Mouse (Mus musculus): ENCODE data around the gene Ccnt1. TPM values are rescaled to one million over a fixed set of nuclear protein-coding genes. Genes with fewer than 3 reads are reported as not detected.

Gene Ccnt1
- polyA plus RNA-seq, 1 experiment: 5.2 TPM

DNA sequence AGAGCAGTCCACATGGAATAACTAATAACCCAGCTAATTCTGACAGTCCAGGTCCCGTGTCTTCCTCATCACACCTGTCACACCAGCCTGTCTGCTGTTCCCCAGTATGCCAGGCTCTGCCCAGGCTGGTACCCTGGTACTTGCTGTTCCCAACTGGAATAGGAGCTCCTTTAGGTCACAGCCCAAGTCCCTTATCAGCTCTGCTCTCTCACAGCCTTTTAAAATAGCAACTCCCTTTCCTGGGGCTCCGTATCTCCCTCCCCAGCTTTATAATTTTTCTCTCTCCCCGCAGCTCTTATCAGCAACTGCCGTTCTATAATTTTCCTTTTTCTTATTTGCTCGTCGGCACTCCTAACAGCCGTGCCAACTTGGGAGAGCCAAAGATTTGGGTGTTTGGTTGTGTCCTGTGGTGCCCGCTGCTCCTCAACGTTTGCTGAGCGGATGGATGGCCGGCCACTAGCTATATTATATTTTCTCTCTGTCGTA is 35.4 kb upstream of the Ccnt1 start:
- Histone ChIP-seq H3K27me3 (ENCODE audit: control insufficient read depth, insufficient read depth, low read length) (no peaks in the 10 kb centered on the region), H3K27ac (ENCODE audit: insufficient read depth, low read depth, low read length) (peak overlapping the region; percentile 94), H3K36me3 (ENCODE audit: control insufficient read depth, insufficient read depth, low read length) (peaks cover 21% of the 10 kb centered on the region), H3K4me1 (ENCODE audit: control insufficient read depth, insufficient read depth, insufficient read length, low read length) (peaks cover 19% of the 10 kb centered on the region), H3K4me3 (ENCODE audit: low read depth, low read length) (peak overlapping the region; percentile 28)
- WGBS: 32% methylated on average over 12 of the region's 12 CpGs
- TF ChIP-seq CTCF (IDR thresholded peaks at IDR 0.05; ENCODE audit: extremely low read depth, insufficient read length, insufficient replicate concordance, low read depth, low read length) (no peak), POLR2A (IDR thresholded peaks at IDR 0.05; ENCODE audit: low read depth, low read length) (no peak)

DNA sequence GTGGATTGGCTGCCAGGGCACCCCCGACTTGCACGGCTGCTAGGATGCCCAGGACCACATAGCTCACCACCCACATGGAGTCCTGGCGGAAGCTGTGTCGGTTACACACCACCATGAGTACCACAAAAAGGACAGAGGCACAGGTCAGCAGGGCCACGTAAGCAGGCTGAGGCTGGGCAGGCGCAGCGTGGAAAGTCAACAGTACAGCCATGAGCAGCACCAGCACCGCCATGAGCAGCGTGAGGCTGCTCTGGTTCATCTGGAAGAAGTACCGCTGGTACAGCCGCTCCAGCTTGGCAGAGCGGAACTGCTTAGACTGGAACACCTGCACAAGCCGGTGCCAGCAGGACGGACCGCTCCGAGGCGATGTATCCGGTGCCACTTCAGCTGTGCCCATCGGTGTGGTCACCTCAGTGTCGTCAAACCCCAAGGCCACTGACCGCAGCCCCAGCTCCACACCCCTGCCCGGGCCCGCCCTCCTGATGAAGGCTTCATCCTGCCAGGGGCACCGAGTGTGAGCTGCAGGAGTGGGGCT is 33.4 kb upstream of the Ccnt1 start:
- TF ChIP-seq POLR2A (IDR thresholded peaks at IDR 0.05; ENCODE audit: low read depth, low read length) (no peak), CTCF (IDR thresholded peaks at IDR 0.05; ENCODE audit: extremely low read depth, insufficient read length, insufficient replicate concordance, low read depth, low read length) (no peak)
- peaks cover 27% of the 10 kb centered on the region for H3K4me1 ChIP-seq (ENCODE audit: control insufficient read depth, insufficient read depth, insufficient read length, low read length)
- H3K36me3 ChIP-seq (ENCODE audit: control insufficient read depth, insufficient read depth, low read length): peaks cover 38% of the 10 kb centered on the region
- peak overlapping the region; percentile 65 for H3K4me3 ChIP-seq (ENCODE audit: low read depth, low read length)
- WGBS: 40% methylated on average over 24 of the region's 24 CpGs
- no peaks in the 10 kb centered on the region for H3K27me3 ChIP-seq (ENCODE audit: control insufficient read depth, insufficient read depth, low read length)
- peak overlapping the region; percentile 85 for H3K27ac ChIP-seq (ENCODE audit: insufficient read depth, low read depth, low read length)

DNA sequence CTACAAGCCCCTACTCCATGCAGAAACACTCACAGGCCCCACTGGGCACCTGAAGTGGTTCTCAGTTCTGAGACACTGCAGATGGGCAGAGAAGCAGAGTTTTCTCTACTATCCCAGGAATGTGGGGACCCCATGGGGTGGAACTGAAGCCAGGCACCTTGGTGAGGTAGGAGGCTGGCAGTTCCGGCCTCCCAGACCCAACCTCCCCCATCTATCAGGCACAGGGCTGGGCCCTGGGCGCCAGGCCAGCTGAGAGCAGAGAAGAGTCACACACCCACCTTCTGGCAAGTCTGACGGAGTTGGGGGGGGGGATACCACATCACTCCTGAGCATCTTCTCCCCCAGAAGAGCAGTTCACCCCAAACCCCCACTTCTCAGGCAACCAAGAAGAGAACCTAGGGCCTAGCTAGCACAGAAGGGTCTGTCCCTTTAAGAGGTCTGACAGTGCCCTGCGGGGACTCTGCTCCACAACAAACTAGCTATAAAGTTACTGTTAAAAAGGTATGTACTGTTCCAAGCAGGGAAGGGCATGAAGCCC is 32.3 kb upstream of the Ccnt1 start:
- 24% methylated on average over 4 of the region's 4 CpGs for WGBS
- Histone ChIP-seq H3K4me1 (ENCODE audit: control insufficient read depth, insufficient read depth, insufficient read length, low read length) (peaks cover 27% of the 10 kb centered on the region), H3K27ac (ENCODE audit: insufficient read depth, low read depth, low read length) (peak overlapping the region; percentile 85), H3K4me3 (ENCODE audit: low read depth, low read length) (peak overlapping the region; percentile 65), H3K36me3 (ENCODE audit: control insufficient read depth, insufficient read depth, low read length) (peaks cover 45% of the 10 kb centered on the region), H3K27me3 (ENCODE audit: control insufficient read depth, insufficient read depth, low read length) (no peaks in the 10 kb centered on the region)
- no peak for TF ChIP-seq POLR2A (IDR thresholded peaks at IDR 0.05; ENCODE audit: low read depth, low read length)
- TF ChIP-seq CTCF (IDR thresholded peaks at IDR 0.05; ENCODE audit: extremely low read depth, insufficient read length, insufficient replicate concordance, low read depth, low read length): no peak

DNA sequence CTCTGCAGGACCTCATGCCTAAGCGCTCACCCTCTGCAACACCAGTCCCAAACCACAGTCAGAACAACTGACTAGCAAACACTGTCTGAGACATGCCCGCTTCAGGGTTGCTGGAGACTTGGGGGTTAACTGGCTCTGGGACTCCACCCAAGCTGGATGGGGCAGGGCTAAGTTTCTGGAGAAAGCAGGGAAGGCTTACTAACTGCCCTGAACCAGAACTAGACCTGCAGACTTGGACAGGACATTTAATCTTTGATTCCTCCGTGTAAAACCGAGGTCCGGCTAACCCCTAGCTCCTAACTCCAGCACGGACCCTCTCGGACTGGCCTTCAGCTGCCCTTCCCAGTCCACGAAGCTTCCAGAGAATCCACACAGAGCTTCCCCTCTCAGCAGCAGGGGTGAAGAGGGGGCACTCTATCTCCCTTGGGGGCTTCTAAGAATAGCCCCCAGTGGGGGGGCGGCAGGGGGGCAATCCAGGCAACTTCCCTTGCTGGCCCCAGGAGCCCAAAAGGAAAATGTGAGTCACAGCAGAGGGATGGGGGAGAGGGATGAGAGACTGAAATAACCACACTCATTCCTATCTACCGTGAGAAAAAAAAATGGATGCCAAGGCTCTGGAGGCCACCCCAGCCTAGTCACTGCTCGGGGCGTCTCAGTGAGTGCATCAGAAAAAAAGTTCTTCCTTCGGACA is 31.6 kb upstream of the Ccnt1 start:
- TF ChIP-seq CTCF (IDR thresholded peaks at IDR 0.05; ENCODE audit: extremely low read depth, insufficient read length, insufficient replicate concordance, low read depth, low read length) (no peak), POLR2A (IDR thresholded peaks at IDR 0.05; ENCODE audit: low read depth, low read length) (no peak; the same call in 1 of the 2 replicates)
- peak overlapping the region; percentile 85 for H3K27ac ChIP-seq (ENCODE audit: insufficient read depth, low read depth, low read length)
- H3K4me1 ChIP-seq (ENCODE audit: control insufficient read depth, insufficient read depth, insufficient read length, low read length): peaks cover 27% of the 10 kb centered on the region
- H3K36me3 ChIP-seq (ENCODE audit: control insufficient read depth, insufficient read depth, low read length): peaks cover 51% of the 10 kb centered on the region
- 10% methylated on average over 13 of the region's 13 CpGs for WGBS
- H3K27me3 ChIP-seq (ENCODE audit: control insufficient read depth, insufficient read depth, low read length): no peaks in the 10 kb centered on the region
- H3K4me3 ChIP-seq (ENCODE audit: low read depth, low read length): peak overlapping the region; percentile 65

DNA sequence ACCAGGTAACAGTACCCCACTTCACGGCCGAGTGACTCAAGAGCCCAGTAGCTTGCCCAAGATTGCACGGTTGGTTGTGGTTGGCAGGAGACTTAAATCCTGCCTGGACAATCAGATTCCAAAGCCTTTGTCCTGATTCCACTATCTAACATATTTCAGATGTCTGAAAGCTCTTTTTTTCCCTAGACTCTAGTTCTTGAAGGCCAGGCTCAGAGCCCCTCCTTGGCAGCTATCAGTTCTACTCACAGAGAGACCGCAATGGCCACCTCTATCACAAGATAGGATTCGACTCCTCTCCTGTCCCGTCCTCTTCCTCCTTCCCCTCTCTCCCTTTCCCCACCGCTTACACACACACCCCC is 31.1 kb upstream of the Ccnt1 start:
- Histone ChIP-seq H3K36me3 (ENCODE audit: control insufficient read depth, insufficient read depth, low read length) (peaks cover 56% of the 10 kb centered on the region), H3K4me1 (ENCODE audit: control insufficient read depth, insufficient read depth, insufficient read length, low read length) (peaks cover 27% of the 10 kb centered on the region), H3K27me3 (ENCODE audit: control insufficient read depth, insufficient read depth, low read length) (no peaks in the 10 kb centered on the region), H3K4me3 (ENCODE audit: low read depth, low read length) (peak overlapping the region; percentile 65), H3K27ac (ENCODE audit: insufficient read depth, low read depth, low read length) (peak overlapping the region; percentile 85; the same call in 1 of the 2 replicates)
- 18% methylated on average over 7 of the region's 7 CpGs for WGBS
- TF ChIP-seq CTCF (IDR thresholded peaks at IDR 0.05; ENCODE audit: extremely low read depth, insufficient read length, insufficient replicate concordance, low read depth, low read length) (no peak), POLR2A (IDR thresholded peaks at IDR 0.05; ENCODE audit: low read depth, low read length) (no peak)

DNA sequence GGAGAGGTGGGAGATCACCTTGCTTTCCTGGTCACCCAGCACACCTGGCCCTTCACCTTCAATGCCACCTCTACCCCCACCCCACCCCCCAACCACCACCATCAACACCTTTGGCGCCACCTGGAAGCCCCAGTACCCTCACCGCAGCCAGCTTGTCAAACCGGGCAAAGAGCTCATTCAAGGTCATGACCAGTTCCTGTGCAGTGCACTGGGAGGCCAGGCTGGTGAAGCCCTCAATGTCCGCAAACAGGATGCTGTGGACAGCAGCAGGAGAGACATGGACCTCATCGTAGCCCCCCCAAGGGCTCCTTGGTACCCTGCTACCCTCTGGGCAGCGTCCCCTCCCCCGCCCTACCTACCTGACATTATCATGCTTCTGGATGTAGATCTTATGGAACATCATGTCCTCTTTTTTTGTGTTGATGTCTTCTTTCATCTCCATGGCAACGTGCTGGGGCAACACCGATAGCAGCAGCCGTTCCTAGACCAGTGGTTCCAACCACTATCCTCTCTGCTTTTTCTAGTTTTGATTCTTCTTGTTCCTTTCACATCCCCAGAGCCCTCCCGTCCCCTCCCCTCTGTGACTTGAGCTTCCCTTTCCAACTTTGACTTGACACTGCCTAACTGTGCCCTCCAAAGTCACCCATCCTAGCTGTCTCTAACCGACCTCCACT is 29.4 kb upstream of the Ccnt1 start:
- peaks cover 71% of the 10 kb centered on the region for H3K36me3 ChIP-seq (ENCODE audit: control insufficient read depth, insufficient read depth, low read length)

DNA sequence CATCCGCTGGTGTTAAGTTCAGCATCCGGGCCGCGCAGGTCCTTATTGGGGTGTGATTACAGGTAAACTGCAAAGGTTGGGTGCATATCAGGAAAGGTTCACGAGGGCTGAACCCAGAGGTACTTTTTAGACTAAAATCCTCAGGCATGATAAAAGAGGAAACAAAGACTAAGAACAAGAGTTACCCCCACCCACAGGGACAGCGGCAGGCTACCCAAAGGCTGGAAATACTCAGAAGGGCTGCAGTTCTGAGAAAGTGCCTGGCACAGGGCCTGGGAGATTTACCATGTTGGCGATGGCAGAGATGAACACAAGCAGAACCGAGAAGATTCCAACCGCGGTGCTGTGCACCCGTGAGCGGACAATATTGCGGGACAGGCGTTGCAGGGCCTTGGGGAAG is 25.9 kb upstream of the Ccnt1 start:
- WGBS: 81% methylated on average over 14 of the region's 14 CpGs
- peaks cover 21% of the 10 kb centered on the region for H3K4me1 ChIP-seq (ENCODE audit: control insufficient read depth, insufficient read depth, insufficient read length, low read length)
- H3K27ac ChIP-seq (ENCODE audit: insufficient read depth, low read depth, low read length): no peak overlapping the region
- no peaks in the 10 kb centered on the region for H3K27me3 ChIP-seq (ENCODE audit: control insufficient read depth, insufficient read depth, low read length)
- TF ChIP-seq CTCF (IDR thresholded peaks at IDR 0.05; ENCODE audit: extremely low read depth, insufficient read length, insufficient replicate concordance, low read depth, low read length): no peak
- TF ChIP-seq POLR2A (IDR thresholded peaks at IDR 0.05; ENCODE audit: low read depth, low read length): no peak
- peaks cover 89% of the 10 kb centered on the region for H3K36me3 ChIP-seq (ENCODE audit: control insufficient read depth, insufficient read depth, low read length)
- no peak overlapping the region for H3K4me3 ChIP-seq (ENCODE audit: low read depth, low read length)

More for the DNA sequence above, 29.4 kb upstream of the Ccnt1 start:
- no peak overlapping the region for H3K27ac ChIP-seq (ENCODE audit: insufficient read depth, low read depth, low read length)
- no peak for TF ChIP-seq CTCF (IDR thresholded peaks at IDR 0.05; ENCODE audit: extremely low read depth, insufficient read length, insufficient replicate concordance, low read depth, low read length)
- no peak for TF ChIP-seq POLR2A (IDR thresholded peaks at IDR 0.05; ENCODE audit: low read depth, low read length)
- no peak overlapping the region for H3K4me3 ChIP-seq (ENCODE audit: low read depth, low read length)
- H3K27me3 ChIP-seq (ENCODE audit: control insufficient read depth, insufficient read depth, low read length): no peaks in the 10 kb centered on the region
- H3K4me1 ChIP-seq (ENCODE audit: control insufficient read depth, insufficient read depth, insufficient read length, low read length): peaks cover 31% of the 10 kb centered on the region
- 78% methylated on average over 12 of the region's 12 CpGs for WGBS

Measured in small intestine, adult 2 months (tissue).